Mouse (Mus musculus): ENCODE measurements around the gene Pqlc2.

The Pqlc2 gene

GRCm38 (mm10) chr4:139310171-139310898 lies at the start of gene Pqlc2, which contains the start of gene Akr7a5:
TSS of gene Pqlc2 (minus strand) at chr4:139310708.
TSS of gene Akr7a5 (plus strand) at chr4:139310744.
- peak; percentile 97 for DNase-seq

GRCm38 (mm10) chr4:139357211-139357610 lies 46.7 kb upstream of the Pqlc2 start:
- no peak for DNase-seq

- no peak for DNase-seq
Observed at GRCm38 (mm10) chr4:139352832-139353231, 42.3 kb upstream of the Pqlc2 start.

GRCm38 (mm10) chr4:139351931-139352711 lies 41.6 kb upstream of the Pqlc2 start, which contains the start of the genes Mrto4, Emc1 and Ubr4:
TSS of gene Mrto4 (minus strand) at chr4:139352576.
TSS of gene Emc1 (plus strand) at chr4:139352587.
TSS of gene Ubr4 (plus strand) at chr4:139352609.
- DNase-seq = peak; percentile 83

GRCm38 (mm10) chr4:139345416-139346019 lies 35.0 kb upstream of the Pqlc2 start:
- no peak for DNase-seq

- DNase-seq = no peak
Observed at GRCm38 (mm10) chr4:139343718-139344117, 33.2 kb upstream of the Pqlc2 start.

- DNase-seq = no peak
Observed at GRCm38 (mm10) chr4:139341556-139342233, 31.2 kb upstream of the Pqlc2 start.

GRCm38 (mm10) chr4:139340835-139341234 lies 30.3 kb upstream of the Pqlc2 start:
- DNase-seq = no peak

GRCm38 (mm10) chr4:139338145-139338544 lies 27.6 kb upstream of the Pqlc2 start:
- DNase-seq = no peak

- peak; percentile 49 for DNase-seq
Observed at GRCm38 (mm10) chr4:139336822-139337483, 26.4 kb upstream of the Pqlc2 start.

- DNase-seq = no peak
Observed at GRCm38 (mm10) chr4:139335507-139335906, 25.0 kb upstream of the Pqlc2 start.

GRCm38 (mm10) chr4:139334631-139335295 lies 24.3 kb upstream of the Pqlc2 start:
- DNase-seq = no peak

- DNase-seq = no peak
Observed at GRCm38 (mm10) chr4:139330605-139331004, 20.1 kb upstream of the Pqlc2 start.

GRCm38 (mm10) chr4:139319740-139320139 lies 9.2 kb upstream of the Pqlc2 start:
- DNase-seq = no peak

GRCm38 (mm10) chr4:139318449-139318848 lies 7.9 kb upstream of the Pqlc2 start:
- DNase-seq = no peak

- no peak for DNase-seq
Observed at GRCm38 (mm10) chr4:139312632-139313031, 2.1 kb upstream of the Pqlc2 start.

- DNase-seq = peak; percentile 13
Observed at GRCm38 (mm10) chr4:139311707-139312106, 1.2 kb upstream of the Pqlc2 start.

- peak; percentile 35 for DNase-seq
Observed at GRCm38 (mm10) chr4:139310899-139311701, 592 bp upstream of the Pqlc2 start.

GRCm38 (mm10) chr4:139309651-139310050 lies 857 bp downstream of the Pqlc2 start:
- DNase-seq = peak; percentile 38

- DNase-seq = peak; percentile 17
Observed at GRCm38 (mm10) chr4:139307916-139308315, 2.6 kb downstream of the Pqlc2 start.

GRCm38 (mm10) chr4:139305521-139305920 lies 5.0 kb downstream of the Pqlc2 start:
- DNase-seq = no peak

All from cerebellum, adult 9-11 months (tissue).